Mouse (Mus musculus): ENCODE results near the gene Sec24d.
"Not testable (repeated sequence)": the region's sequence is repeated elsewhere in the genome, so short reads cannot be mapped to it uniquely, and the experiment has no call there.

Sec24d gene

GRCm38 (mm10) chr3:123348080-123348802, 81.0 kb downstream of the Sec24d start:
- DNase-seq: no peak

DNA sequence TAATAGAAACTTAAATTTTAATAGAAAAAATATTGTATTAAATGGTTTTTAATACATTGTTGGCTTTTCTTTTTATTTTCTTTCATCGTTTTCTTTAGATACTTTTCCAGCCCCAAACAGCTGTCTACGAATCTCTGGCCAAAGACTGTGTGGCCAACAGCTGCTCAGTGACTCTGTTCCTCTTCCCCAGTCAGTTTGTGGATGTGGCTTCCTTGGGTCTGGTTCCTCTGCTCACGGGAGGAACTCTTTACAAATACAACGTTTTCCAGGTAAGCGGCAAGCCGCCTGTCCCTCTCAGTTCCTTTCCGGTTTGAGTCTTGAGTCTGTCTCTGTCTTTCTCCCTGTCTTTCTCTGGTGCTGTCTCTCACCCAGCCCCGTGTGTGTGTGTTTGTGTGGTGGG, 83.3 kb downstream of the Sec24d start:
- no peak for DNase-seq

DNA sequence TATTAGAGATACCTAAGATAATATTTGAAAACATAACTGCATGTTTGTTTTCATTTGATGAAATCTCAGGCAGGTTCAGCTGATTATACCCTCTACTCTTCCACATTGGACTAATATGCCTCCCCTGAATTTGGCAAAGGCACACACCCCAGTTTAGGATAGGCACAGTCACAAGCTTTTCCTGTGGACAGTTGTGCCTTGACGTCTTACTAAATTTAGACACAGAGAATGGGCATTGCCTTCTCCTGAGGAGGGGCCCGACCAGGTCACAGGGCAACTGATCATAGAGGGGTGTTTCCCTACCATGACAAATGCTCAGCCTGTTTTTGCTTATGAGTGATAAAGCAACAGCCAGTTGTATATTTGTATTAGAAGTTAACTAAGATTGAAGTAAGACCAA, 84.3 kb downstream of the Sec24d start:
- DNase-seq: no peak

- peak; percentile 20 for DNase-seq
These were observed 85.9 kb downstream of the Sec24d start for GRCm38 (mm10) chr3:123353183-123353582.

GRCm38 (mm10) chr3:123353661-123354060, 86.4 kb downstream of the Sec24d start:
- DNase-seq: no peak

GRCm38 (mm10) chr3:123354388-123354787, 87.1 kb downstream of the Sec24d start:
- DNase-seq: no peak

- no peak for DNase-seq
These were observed 89.2 kb downstream of the Sec24d start for GRCm38 (mm10) chr3:123356377-123356991.

DNA sequence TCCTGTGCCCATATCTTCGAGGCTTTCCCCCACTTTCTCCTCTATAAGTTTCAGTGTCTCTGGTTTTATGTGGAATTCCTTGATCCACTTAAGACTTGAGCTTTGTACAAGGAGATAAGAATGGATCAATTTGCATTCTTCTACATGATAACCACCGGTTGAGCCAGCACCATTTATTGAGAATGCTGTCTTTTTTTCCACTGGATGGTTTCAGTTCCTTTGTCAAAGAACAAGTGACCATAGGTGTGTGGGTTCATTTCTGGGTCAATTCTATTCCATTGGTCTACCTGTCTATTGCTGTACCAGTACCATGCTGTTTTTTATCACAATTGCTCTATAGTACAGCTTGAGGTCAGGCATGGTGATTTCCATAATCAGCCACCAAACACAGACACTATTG, 99.6 kb downstream of the Sec24d start:
- not testable (repeated sequence) for DNase-seq

GRCm38 (mm10) chr3:123369161-123369560, 101.9 kb downstream of the Sec24d start:
- DNase-seq: no peak

GRCm38 (mm10) chr3:123370927-123371326, 103.7 kb downstream of the Sec24d start:
- DNase-seq: no peak

- peak; percentile 41 for DNase-seq
These were observed 104.7 kb downstream of the Sec24d start for GRCm38 (mm10) chr3:123371766-123372535.

DNA sequence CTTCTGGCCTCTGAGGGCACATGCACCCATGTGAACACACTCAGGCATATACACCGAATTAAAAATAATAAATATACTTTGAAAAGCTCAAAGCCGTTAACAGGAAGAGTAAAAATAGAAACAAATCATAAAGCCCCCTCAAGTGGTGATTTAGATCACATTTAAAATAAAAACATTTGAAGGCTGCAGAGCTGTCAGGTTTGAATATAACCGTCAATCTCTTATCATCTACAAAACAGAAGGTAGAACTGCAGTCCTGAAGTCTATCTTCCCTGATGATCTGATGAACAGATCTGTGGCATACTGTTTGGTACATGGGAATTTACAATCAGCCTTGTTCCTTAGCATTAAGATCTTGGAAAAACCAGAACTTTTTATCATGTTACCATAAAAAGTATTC, 109.3 kb downstream of the Sec24d start:
- DNase-seq: no peak

DNA sequence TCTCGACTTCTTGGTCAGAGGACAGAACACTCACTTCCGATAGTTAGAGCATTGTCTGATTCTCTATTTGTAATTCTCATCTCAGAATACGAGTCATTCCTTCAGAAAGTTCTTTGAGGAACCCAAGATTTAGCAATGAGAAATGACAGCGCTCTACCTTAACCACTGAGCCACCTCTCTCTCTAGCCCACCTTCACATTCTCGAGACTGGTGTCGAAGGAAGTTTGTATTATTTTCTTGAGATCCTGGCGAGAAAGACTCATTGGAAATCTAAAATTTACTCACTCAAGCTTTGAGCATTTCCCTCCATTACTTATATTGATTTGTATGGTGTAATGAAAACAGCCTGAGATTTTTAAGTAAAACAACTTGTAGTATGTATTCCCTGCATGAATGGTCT, 117.2 kb downstream of the Sec24d start:
- DNase-seq: no peak

DNA sequence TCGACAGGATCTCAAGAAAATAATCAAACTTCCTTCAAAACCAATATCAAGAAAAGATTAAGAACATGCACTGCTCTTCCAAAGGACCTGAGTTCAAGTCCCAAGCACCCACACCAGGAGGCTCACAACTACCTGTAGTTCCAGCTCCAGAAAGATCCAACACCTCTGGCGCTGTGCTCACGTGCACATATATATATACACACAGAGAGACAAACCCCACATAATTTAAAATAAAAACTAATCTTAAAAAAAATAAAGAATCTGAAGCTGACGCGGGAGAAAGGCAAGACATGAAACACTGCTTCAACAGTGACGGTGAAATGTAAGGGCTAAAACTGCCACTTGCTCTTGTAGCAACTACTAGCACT, 117.8 kb downstream of the Sec24d start:
- no peak for DNase-seq

- peak; percentile 95 for DNase-seq
These were observed 118.4 kb downstream of the Sec24d start, which contains the start of gene Mettl14 for GRCm38 (mm10) chr3:123385486-123386156. Gene Mettl14, minus strand, starts transcription at chr3:123386108.

DNA sequence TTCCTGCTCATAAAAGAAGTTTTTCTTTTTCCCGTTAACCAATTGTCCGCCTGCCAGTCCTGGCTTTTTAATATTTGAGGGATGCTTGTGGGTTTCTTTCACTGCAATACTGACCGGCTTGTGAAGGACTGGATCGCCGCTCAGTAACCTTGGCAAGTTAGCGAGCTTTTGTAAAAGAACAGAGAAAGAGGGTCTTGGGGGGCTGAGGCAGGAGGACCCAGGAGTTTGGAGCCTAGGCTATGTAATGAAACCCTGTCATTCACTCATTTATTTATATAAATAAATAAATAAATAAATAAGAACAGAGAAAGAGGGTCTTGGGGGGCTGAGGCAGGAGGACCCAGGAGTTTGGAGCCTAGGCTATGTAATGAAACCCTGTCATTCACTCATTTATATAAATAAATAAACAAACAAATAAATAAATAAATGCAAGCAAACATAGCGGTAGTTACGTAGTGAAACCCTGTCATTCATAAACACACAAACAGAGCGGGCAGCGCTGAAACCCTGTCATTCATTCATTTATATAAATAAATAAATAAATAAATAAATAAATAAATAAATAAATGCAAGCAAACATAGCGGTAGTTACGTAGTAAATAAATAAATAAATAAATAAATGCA, 119.0 kb downstream of the Sec24d start:
- not testable (repeated sequence) for DNase-seq

- DNase-seq: no peak
These were observed 123.9 kb downstream of the Sec24d start for GRCm38 (mm10) chr3:123391180-123391579.

DNA sequence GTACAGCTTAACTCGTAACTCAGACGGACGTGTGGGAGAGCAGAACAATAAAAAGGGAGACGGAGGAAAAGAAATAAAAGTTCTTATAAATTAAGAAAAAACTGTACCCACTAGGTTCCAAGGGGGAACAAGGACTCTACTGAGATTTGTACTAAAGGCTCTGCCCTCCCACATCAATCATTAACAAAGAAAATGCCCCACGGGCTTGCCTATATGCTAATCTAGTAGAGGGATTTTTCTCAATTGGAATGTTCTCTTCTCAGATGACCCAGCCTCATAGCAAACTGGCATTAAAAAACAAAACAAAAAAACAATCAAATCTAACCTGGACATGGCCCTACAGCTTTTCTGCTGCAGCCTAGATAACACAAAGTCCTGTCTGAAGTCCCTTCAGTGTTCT, 128.4 kb downstream of the Sec24d start:
- DNase-seq: no peak

- DNase-seq: no peak
These were observed 130.6 kb downstream of the Sec24d start for GRCm38 (mm10) chr3:123397562-123398481.

- DNase-seq: no peak
These were observed 137.7 kb downstream of the Sec24d start for GRCm38 (mm10) chr3:123404945-123405344.

- DNase-seq: no peak
These were observed 144.7 kb downstream of the Sec24d start for GRCm38 (mm10) chr3:123411821-123412578.

Measured in cerebellum, adult 8-10 months (tissue).